Mouse (Mus musculus) testis, adult 2 months (tissue): Measurements from ENCODE around the gene Lrrc40.

ENCODE experiments used
- CTCF ChIP-seq: fragments of 200-500 bp; IDR thresholded peaks from 2 replicates; pipeline ENCODE4 v1.5.1; 2012; ENCODE audit warnings: low read depth, mild to moderate bottlenecking, inconsistent platforms, low read length, moderate library complexity; ENCODE audit not compliant: control insufficient read depth, insufficient read depth, insufficient replicate concordance
- POLR2A ChIP-seq: fragments of 200-500 bp; IDR thresholded peaks from 2 replicates; pipeline ENCODE4 v1.6.1; 2012; ENCODE audit warnings: low read depth, mild to moderate bottlenecking, inconsistent platforms, low read length, moderate library complexity; ENCODE audit not compliant: control insufficient read depth

- TF ChIP-seq CTCF (no peak), POLR2A (no peak)
Measured at GRCm38 (mm10) chr3:158105260-158105659, 68.8 kb downstream of the Lrrc40 start.
